Mouse (Mus musculus): ENCODE measurements around the gene Bcl2l13. TPM values are rescaled to one million over a fixed set of nuclear protein-coding genes. Genes with fewer than 3 reads are reported as not detected.

Gene Bcl2l13
- 24.6 and 30.3 TPM in 2 replicates for polyA plus RNA-seq (2014; fragmentation: Nextera tagmentation; extraction: Ambion mirVana)

DNA sequence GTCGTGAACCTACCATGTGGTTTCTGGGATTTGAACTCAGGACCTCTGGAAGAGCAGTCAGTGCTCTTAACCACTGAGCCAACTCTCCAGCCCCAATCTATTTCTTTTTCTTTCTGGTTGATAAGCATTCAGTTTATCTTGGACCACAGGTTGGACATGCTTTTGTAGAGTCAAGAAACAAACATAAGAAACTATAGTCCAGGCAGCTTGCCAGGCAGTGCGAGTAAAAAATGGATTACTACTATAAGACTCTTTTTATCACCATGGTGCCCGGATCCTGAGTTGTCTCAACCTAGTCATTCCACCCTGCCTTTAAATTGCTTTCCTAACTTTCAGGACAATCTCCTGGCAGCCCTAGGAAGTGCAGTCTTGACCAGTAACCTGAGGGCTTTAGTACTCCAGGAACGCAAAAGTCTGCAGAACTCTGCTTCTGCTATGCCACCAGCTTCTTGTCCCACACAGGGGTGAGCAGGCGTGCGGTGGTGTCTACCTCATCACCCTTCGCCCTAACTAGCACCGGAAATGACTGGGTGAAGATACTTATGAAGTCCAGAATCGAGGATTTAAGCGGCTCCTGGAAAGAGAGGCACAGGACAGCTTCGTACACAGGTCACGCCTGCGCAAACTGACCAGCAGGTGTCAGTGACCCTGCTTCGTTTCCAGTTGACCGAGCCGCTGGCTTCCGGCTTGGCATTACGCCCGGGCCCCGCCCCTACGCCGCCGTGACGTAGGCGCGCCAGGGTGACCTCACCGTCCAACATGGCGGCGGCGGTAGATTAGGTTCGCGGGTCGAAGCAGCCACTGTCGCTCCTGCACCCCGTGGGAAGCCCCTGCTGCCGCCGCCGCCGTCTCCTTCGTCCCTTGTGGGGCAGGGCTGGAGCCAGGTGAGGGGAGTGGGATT, at the start of gene Bcl2l13:
Gene Bcl2l13 (plus strand): TSS at position 739 of the 901 bp plus-strand sequence.
- Histone ChIP-seq H3K27ac (replicated peaks in 1 of 2; ENCODE audit: control insufficient read depth in 1 of 2, insufficient read depth in 1 of 2, low read depth in 2 of 2, low read length in 2 of 2) (peak within 1 kb of the TSS; percentile 89 to 97), H3K4me2 (ENCODE audit: low read length) (peak within 1 kb of the TSS; percentile 80), H3K4me3 (ENCODE audit: control insufficient read depth in 1 of 2, insufficient read depth in 1 of 2, low read depth in 1 of 2, low read length in 2 of 2) (peak within 1 kb of the TSS; percentile 69 to 81), H3K36me3 (ENCODE audit: control insufficient read depth, insufficient read depth, low read length) (no peaks in the 10 kb centered on the region), H3K27me3 (ENCODE audit: control insufficient read depth, insufficient read depth, low read length) (no peaks in the 10 kb centered on the region), H3K9ac (ENCODE audit: low read length) (peak within 1 kb of the TSS; percentile 98), H3K4me1 (ENCODE audit: control insufficient read depth in 2 of 2, insufficient read depth in 2 of 2, low read length in 2 of 2) (peaks cover 0 to 6% of the 10 kb centered on the region in 2 experiments; a peak in 2 of 4 replicates), H3K9me3 (ENCODE audit: control insufficient read depth, low read length) (peaks cover 4% of the 10 kb centered on the region; the same call in 1 of the 2 replicates)
- peak; percentile 90 for ATAC-seq (ENCODE audit: insufficient number of reproducible peaks, insufficient read depth, low FRiP score, low read depth)
- 3% methylated on average over 40 of the region's 40 CpGs for WGBS

DNA sequence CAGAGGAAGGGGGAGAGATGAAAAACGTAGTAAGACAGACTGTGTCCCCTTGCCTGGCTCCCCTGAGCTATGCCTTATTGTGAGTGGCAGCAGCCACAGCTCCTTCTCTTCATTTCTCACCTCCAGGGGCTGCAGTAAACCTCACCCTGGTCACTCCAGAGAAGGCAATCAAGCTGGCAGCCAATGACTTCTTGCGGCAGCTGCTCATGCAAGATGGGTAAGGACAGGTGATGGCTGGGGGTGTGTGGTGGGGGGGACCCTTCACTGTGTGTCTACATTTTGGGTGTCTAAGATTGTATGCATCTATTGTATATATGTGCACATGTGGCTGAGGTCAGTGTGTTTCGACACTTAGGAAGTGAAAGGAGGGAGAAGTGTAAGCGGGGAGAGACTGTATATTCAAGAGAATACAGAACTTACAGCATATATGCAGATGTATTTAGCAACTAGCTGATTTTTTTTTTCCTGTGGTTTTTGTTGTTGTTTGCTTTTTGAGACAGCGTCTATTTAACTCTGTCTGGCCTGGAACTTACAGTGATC, 47.9 kb upstream of the Bcl2l13 start:
- Histone ChIP-seq H3K36me3 (ENCODE audit: control insufficient read depth, insufficient read depth, low read length) (peaks cover 19% of the 10 kb centered on the region), H3K27ac (replicated peaks in 1 of 2; ENCODE audit: control insufficient read depth in 1 of 2, insufficient read depth in 1 of 2, low read depth in 2 of 2, low read length in 2 of 2) (no peak overlapping the region), H3K4me1 (ENCODE audit: control insufficient read depth in 2 of 2, insufficient read depth in 2 of 2, low read length in 2 of 2) (no peaks in the 10 kb centered on the region; a peak in 1 of 4 replicates), H3K4me3 (ENCODE audit: control insufficient read depth in 1 of 2, insufficient read depth in 1 of 2, low read depth in 1 of 2, low read length in 2 of 2) (no peak overlapping the region), H3K9ac (ENCODE audit: low read length) (no peak overlapping the region), H3K9me3 (ENCODE audit: control insufficient read depth, low read length) (no peaks in the 10 kb centered on the region), H3K4me2 (ENCODE audit: low read length) (no peak overlapping the region), H3K27me3 (ENCODE audit: control insufficient read depth, insufficient read depth, low read length) (no peaks in the 10 kb centered on the region)
- WGBS: 85% methylated on average over 5 of the region's 5 CpGs
- no peak for ATAC-seq (ENCODE audit: insufficient number of reproducible peaks, insufficient read depth, low FRiP score, low read depth)

DNA sequence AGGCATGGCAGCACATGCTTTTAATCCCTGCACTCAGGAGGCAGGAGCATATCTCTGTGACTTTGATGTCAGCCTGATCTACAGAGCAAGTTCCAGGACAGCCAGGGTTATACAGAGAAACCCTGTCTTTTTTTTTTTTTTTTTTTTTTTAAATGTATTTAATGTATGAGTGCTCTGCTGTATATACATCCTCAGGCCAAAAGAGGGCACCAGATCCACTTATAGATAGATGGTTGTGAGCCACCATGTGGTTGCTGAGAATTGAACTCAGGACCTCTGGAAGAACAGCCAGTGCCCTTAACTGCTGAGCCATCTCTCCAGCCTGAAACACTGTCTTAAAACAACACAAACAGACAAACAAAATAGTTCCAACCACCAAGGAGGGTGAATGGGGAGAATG, 47.1 kb upstream of the Bcl2l13 start:
- Histone ChIP-seq H3K9ac (ENCODE audit: low read length) (no peak overlapping the region), H3K4me2 (ENCODE audit: low read length) (no peak overlapping the region), H3K27me3 (ENCODE audit: control insufficient read depth, insufficient read depth, low read length) (no peaks in the 10 kb centered on the region), H3K27ac (replicated peaks in 1 of 2; ENCODE audit: control insufficient read depth in 1 of 2, insufficient read depth in 1 of 2, low read depth in 2 of 2, low read length in 2 of 2) (no peak overlapping the region), H3K9me3 (ENCODE audit: control insufficient read depth, low read length) (no peaks in the 10 kb centered on the region), H3K4me1 (ENCODE audit: control insufficient read depth in 2 of 2, insufficient read depth in 2 of 2, low read length in 2 of 2) (no peaks in the 10 kb centered on the region; a peak in 1 of 4 replicates), H3K4me3 (ENCODE audit: control insufficient read depth in 1 of 2, insufficient read depth in 1 of 2, low read depth in 1 of 2, low read length in 2 of 2) (no peak overlapping the region), H3K36me3 (ENCODE audit: control insufficient read depth, insufficient read depth, low read length) (peaks cover 27% of the 10 kb centered on the region)
- no peak for ATAC-seq (ENCODE audit: insufficient number of reproducible peaks, insufficient read depth, low FRiP score, low read depth)

DNA sequence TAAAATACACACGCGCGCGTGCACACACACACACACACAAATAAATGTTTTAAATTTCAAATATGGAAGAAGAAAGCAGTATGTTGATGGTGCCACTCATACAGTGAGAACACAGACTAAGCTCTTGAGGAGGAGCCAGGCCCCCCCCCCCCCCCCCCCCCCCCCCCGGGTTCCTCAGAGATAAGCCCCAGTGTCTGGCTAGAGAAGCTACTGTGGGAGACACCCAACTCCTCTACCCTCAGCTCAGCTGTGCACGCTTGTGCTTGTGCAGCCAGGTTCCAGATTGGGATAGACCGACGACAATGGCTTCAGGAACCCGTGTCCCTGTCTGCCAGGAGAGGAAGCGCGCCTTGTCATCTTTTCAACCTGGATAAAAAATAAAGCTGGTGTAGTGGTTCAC, 45.9 kb upstream of the Bcl2l13 start:
- ATAC-seq (ENCODE audit: insufficient number of reproducible peaks, insufficient read depth, low FRiP score, low read depth): no peak
- H3K9me3 ChIP-seq (ENCODE audit: control insufficient read depth, low read length): no peaks in the 10 kb centered on the region
- no peaks in the 10 kb centered on the region for H3K27me3 ChIP-seq (ENCODE audit: control insufficient read depth, insufficient read depth, low read length)
- no peaks in the 10 kb centered on the region; a peak in 1 of 4 replicates for H3K4me1 ChIP-seq (ENCODE audit: control insufficient read depth in 2 of 2, insufficient read depth in 2 of 2, low read length in 2 of 2)
- H3K4me2 ChIP-seq (ENCODE audit: low read length): no peak overlapping the region
- 82% methylated on average over 10 of the region's 11 CpGs for WGBS
- H3K4me3 ChIP-seq (ENCODE audit: control insufficient read depth in 1 of 2, insufficient read depth in 1 of 2, low read depth in 1 of 2, low read length in 2 of 2): no peak overlapping the region
- peaks cover 39% of the 10 kb centered on the region for H3K36me3 ChIP-seq (ENCODE audit: control insufficient read depth, insufficient read depth, low read length)
- no peak overlapping the region for H3K27ac ChIP-seq (replicated peaks in 1 of 2; ENCODE audit: control insufficient read depth in 1 of 2, insufficient read depth in 1 of 2, low read depth in 2 of 2, low read length in 2 of 2)
- no peak overlapping the region for H3K9ac ChIP-seq (ENCODE audit: low read length)

DNA sequence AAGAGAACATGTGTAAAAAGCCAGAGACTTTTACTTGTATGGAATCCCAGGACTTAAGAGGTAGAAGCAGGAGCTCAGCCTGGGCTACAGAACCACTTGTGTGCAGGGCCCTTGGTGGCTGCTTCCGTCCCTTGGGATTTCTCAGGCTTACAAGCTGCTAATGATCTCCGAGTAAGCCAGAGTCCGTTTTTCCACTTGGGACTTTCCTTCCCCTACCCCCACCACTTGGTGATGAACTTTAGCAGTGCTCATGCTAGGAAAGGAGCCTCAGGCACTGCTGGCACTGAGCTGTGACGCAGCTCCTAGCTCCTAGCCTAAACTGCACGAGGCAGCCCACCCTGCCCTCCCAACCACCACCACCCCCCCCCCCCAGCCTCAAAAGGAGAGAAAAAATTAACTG, 45.3 kb upstream of the Bcl2l13 start:
- H3K4me1 ChIP-seq (ENCODE audit: control insufficient read depth in 2 of 2, insufficient read depth in 2 of 2, low read length in 2 of 2): no peaks in the 10 kb centered on the region; a peak in 1 of 4 replicates
- no peak overlapping the region for H3K4me2 ChIP-seq (ENCODE audit: low read length)
- H3K27me3 ChIP-seq (ENCODE audit: control insufficient read depth, insufficient read depth, low read length): no peaks in the 10 kb centered on the region
- no peaks in the 10 kb centered on the region for H3K9me3 ChIP-seq (ENCODE audit: control insufficient read depth, low read length)
- ATAC-seq (ENCODE audit: insufficient number of reproducible peaks, insufficient read depth, low FRiP score, low read depth): no peak
- no peak overlapping the region for H3K27ac ChIP-seq (replicated peaks in 1 of 2; ENCODE audit: control insufficient read depth in 1 of 2, insufficient read depth in 1 of 2, low read depth in 2 of 2, low read length in 2 of 2)
- WGBS: 72% methylated on average over 5 of the region's 5 CpGs
- peaks cover 45% of the 10 kb centered on the region for H3K36me3 ChIP-seq (ENCODE audit: control insufficient read depth, insufficient read depth, low read length)
- H3K9ac ChIP-seq (ENCODE audit: low read length): no peak overlapping the region
- no peak overlapping the region for H3K4me3 ChIP-seq (ENCODE audit: control insufficient read depth in 1 of 2, insufficient read depth in 1 of 2, low read depth in 1 of 2, low read length in 2 of 2)

DNA sequence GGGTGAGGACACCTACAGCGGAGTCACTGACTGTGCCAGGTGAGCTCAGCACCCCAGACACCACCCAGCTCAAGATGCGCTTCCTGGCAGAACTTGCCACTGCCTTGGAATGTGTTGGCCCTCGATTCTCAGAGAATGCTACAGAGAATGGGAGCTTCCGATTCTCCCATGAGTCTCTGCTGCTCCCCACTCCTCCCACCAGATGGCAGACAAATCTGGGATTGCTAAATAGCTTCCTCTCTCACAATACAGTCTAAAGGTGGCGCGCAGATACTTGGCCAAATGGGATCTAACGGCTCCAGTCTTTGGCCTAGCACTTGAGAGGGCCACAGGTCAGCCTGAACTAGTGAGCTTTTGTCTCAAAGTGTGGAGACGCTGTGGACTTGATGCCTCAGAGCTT, 43.1 kb upstream of the Bcl2l13 start:
- peaks cover 67% of the 10 kb centered on the region for H3K36me3 ChIP-seq (ENCODE audit: control insufficient read depth, insufficient read depth, low read length)
- no peak overlapping the region for H3K4me2 ChIP-seq (ENCODE audit: low read length)
- 87% methylated on average over 8 of the region's 8 CpGs for WGBS
- H3K9me3 ChIP-seq (ENCODE audit: control insufficient read depth, low read length): no peaks in the 10 kb centered on the region
- no peaks in the 10 kb centered on the region for H3K27me3 ChIP-seq (ENCODE audit: control insufficient read depth, insufficient read depth, low read length)
- H3K9ac ChIP-seq (ENCODE audit: low read length): no peak overlapping the region
- no peaks in the 10 kb centered on the region for H3K4me1 ChIP-seq (ENCODE audit: control insufficient read depth in 2 of 2, insufficient read depth in 2 of 2, low read length in 2 of 2)
- no peak for ATAC-seq (ENCODE audit: insufficient number of reproducible peaks, insufficient read depth, low FRiP score, low read depth)
- no peak overlapping the region for H3K4me3 ChIP-seq (ENCODE audit: control insufficient read depth in 1 of 2, insufficient read depth in 1 of 2, low read depth in 1 of 2, low read length in 2 of 2)
- H3K27ac ChIP-seq (replicated peaks in 1 of 2; ENCODE audit: control insufficient read depth in 1 of 2, insufficient read depth in 1 of 2, low read depth in 2 of 2, low read length in 2 of 2): no peak overlapping the region

DNA sequence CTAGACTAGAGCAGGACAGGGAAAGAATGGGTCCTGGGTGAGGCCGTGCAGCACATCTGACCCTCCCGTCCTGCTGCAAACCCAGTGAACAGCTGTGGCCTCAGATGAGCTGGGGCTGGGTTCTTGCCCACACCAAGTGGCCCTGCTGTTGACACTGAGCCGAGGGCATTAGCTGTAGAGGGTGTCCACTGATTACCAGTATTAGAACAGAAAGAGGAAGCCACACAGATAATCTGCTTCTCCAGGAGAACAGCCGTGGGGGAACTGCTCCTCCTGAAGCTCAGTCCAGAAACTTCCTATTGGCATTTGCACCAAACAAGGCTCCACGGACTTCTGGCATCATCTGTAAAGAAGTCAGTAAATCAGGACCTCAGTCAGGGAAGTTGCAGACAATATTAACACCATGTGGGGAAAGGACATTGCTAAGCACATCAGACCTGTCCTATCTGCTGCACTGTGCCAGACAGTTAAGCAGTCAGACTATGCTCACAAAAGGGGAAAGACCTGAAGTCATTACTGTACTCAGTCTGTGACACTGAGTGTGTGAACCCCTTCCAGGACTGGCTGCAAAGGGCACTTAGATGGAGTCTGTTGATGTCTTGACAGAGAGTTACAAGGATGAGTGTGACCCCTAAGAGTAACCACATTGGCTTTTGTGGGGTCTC, 40.5 kb upstream of the Bcl2l13 start:
- no peak overlapping the region for H3K4me3 ChIP-seq (ENCODE audit: control insufficient read depth in 1 of 2, insufficient read depth in 1 of 2, low read depth in 1 of 2, low read length in 2 of 2)
- H3K36me3 ChIP-seq (ENCODE audit: control insufficient read depth, insufficient read depth, low read length): peaks cover 91% of the 10 kb centered on the region
- H3K27me3 ChIP-seq (ENCODE audit: control insufficient read depth, insufficient read depth, low read length): no peaks in the 10 kb centered on the region
- H3K4me2 ChIP-seq (ENCODE audit: low read length): no peak overlapping the region
- H3K27ac ChIP-seq (replicated peaks in 1 of 2; ENCODE audit: control insufficient read depth in 1 of 2, insufficient read depth in 1 of 2, low read depth in 2 of 2, low read length in 2 of 2): no peak overlapping the region
- H3K4me1 ChIP-seq (ENCODE audit: control insufficient read depth in 2 of 2, insufficient read depth in 2 of 2, low read length in 2 of 2): no peaks in the 10 kb centered on the region
- 69% methylated on average over 5 of the region's 5 CpGs for WGBS
- no peak overlapping the region for H3K9ac ChIP-seq (ENCODE audit: low read length)
- no peak for ATAC-seq (ENCODE audit: insufficient number of reproducible peaks, insufficient read depth, low FRiP score, low read depth)
- H3K9me3 ChIP-seq (ENCODE audit: control insufficient read depth, low read length): no peaks in the 10 kb centered on the region

Measured in heart, embryonic 14.5 days (tissue).